Comparison of ENCODE assay signal across 9 mouse cellular contexts in the genomic region with DNA sequence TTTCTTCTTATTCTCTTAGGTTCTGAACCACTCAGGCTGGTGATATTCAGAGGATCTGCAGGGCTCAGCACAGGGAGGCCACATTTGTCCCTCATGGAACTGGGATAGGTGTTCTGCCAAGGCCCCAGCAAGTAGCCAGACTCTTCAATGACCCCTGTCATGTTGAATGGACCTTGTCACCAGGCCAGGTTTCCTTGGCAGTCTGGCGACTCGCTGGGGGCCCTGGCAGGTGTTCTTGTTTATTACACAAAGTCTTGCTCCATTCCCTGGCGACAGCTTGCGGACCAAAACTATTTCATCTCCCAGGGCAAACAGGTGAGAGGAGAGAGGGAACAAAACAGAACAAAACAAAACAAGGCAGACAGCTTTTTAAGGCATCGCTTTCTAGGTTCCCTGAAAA. TPM values are rescaled to one million over a fixed set of nuclear protein-coding genes. Genes with fewer than 3 reads are reported as not detected.
A peak's percentile ranks its signal among the peaks of the same experiment; 100 is the strongest.
DNase-seq lines count a peak whose midpoint lies in the region; ATAC-seq lines count a peak whose summit lies in the region.
"Had no signal": no experiment of that assay in that cellular context is flagged by ENCODE, and none has a peak within 500 bp of the region (broad histone marks: within the 10 kb centered on the region; RNA-seq: fewer than 3 reads in every experiment).

No protein-coding gene starts in this region.

- H3K36me3 ChIP-seq in heart, embryonic 10.5 days, result no peaks in the 10 kb centered on the region
- H3K36me3 ChIP-seq: midbrain, embryonic 12.5 days had no signal

- H3K27ac ChIP-seq in heart, embryonic 10.5 days, result no peak overlapping the region
- H3K27ac ChIP-seq: midbrain, embryonic 12.5 days had no signal

- H3K9me3 ChIP-seq in heart, embryonic 10.5 days, result no peaks in the 10 kb centered on the region
- H3K9me3 ChIP-seq: midbrain, embryonic 12.5 days had no signal

- H3K4me1 ChIP-seq in heart, embryonic 10.5 days, result no peaks in the 10 kb centered on the region
- H3K4me1 ChIP-seq: midbrain, embryonic 12.5 days had no signal

- DNase-seq in heart, adult 11 months, result peak; percentile 98
- DNase-seq in heart, embryonic 10.5 days (ENCODE audit: low spot score), result no peak
- peak; percentile 37 for DNase-seq in adipocyte (ENCODE audit: low spot score)
- peak; percentile 75 to 84 for DNase-seq in cerebellum, postnatal 25 days
- peak; percentile 41 for DNase-seq in kidney, postnatal 10 days
- DNase-seq in left cerebral cortex, postnatal 4 days, result peak; percentile 79
- no peak for DNase-seq in embryo, embryonic 9.5 days (ENCODE audit: extremely low spot score)

- 69% methylated on average over 5 of the region's 5 CpGs for WGBS in heart, embryonic 10.5 days

- ATAC-seq in monocyte, adult 5-6 weeks (replicated peaks; ENCODE audit: insufficient number of reproducible peaks, low FRiP score, low TSS enrichment, poor library complexity, severe bottlenecking), result no peak

- intact Hi-C loops in left cerebral cortex, postnatal 4 days (cut with DNase I), result no loop called here

- no peaks in the 10 kb centered on the region for H3K27me3 ChIP-seq in heart, embryonic 10.5 days (ENCODE audit: insufficient read depth, poor library complexity, severe bottlenecking)
- H3K27me3 ChIP-seq: midbrain, embryonic 12.5 days had no signal

- H3K4me3 ChIP-seq in heart, embryonic 10.5 days, result no peak overlapping the region
- H3K4me3 ChIP-seq: midbrain, embryonic 12.5 days had no signal

RNA-seq across cellular contexts. Expression of gene Zfand5, which starts 57.7 kb away (rescaled TPM):
- 85.7 and 90.0 TPM in 2 replicates for polyA plus RNA-seq in heart, embryonic 10.5 days (2016; fragmentation: Nextera tagmentation; extraction: Ambion mirVana)
- 100 to 1,000 TPM; 154 to 163 TPM for total RNA-seq in left cerebral cortex, postnatal 4 days (2021)
- 376 to 477 TPM (median 405 TPM) in 3 replicates for total RNA-seq in monocyte, adult 5-6 weeks (2017)

Comparison
In these comparisons a context has a peak if more than half of its experiments do, and no peak if none do; other contexts are left out.
1. DNase-seq: peak in heart, adult 11 months (single experiment), adipocyte (single experiment), cerebellum, postnatal 25 days (2 of 2), kidney, postnatal 10 days (single experiment) and left cerebral cortex, postnatal 4 days (single experiment); none in heart, embryonic 10.5 days (single experiment) and embryo, embryonic 9.5 days (single experiment).